Mouse (Mus musculus) retina, adult 2 months (tissue): ENCODE data around the gene Vmac.

ENCODE experiments used
- DNase-seq: peaks from one replicate; pipeline ENCODE4 v3.0.0-alpha.2; 2012; ENCODE audit warnings: low read depth, low spot score

Gene Vmac

GRCm38 (mm10) chr17:56740118-56740787, 22.4 kb upstream of the Vmac start:
- no peak for DNase-seq

- no peak for DNase-seq
Observed at GRCm38 (mm10) chr17:56738221-56738620, 20.4 kb upstream of the Vmac start.

- DNase-seq: no peak
Observed at GRCm38 (mm10) chr17:56736534-56736933, 18.7 kb upstream of the Vmac start.

- DNase-seq: no peak
Observed at GRCm38 (mm10) chr17:56729656-56730055, 11.8 kb upstream of the Vmac start.

- DNase-seq: no peak
Observed at GRCm38 (mm10) chr17:56729151-56729550, 11.3 kb upstream of the Vmac start.

- DNase-seq: no peak
Observed at GRCm38 (mm10) chr17:56728117-56728516, 10.3 kb upstream of the Vmac start.

- no peak for DNase-seq
Observed at GRCm38 (mm10) chr17:56727659-56728058, 9.8 kb upstream of the Vmac start.

- no peak for DNase-seq
Observed at GRCm38 (mm10) chr17:56727029-56727649, 9.3 kb upstream of the Vmac start.

GRCm38 (mm10) chr17:56723419-56724161, 5.8 kb upstream of the Vmac start:
- no peak for DNase-seq

- DNase-seq: no peak
Observed at GRCm38 (mm10) chr17:56722441-56722840, 4.6 kb upstream of the Vmac start.

- DNase-seq: peak; percentile 99
Observed at GRCm38 (mm10) chr17:56716655-56717362, 1.0 kb downstream of the Vmac start.

- no peak for DNase-seq
Observed at GRCm38 (mm10) chr17:56715914-56716654, 1.7 kb downstream of the Vmac start.

- no peak for DNase-seq
Observed at GRCm38 (mm10) chr17:56715360-56715759, 2.5 kb downstream of the Vmac start.

GRCm38 (mm10) chr17:56709708-56710107, 8.1 kb downstream of the Vmac start:
- DNase-seq: no peak

- no peak for DNase-seq
Observed at GRCm38 (mm10) chr17:56708692-56709091, 9.1 kb downstream of the Vmac start.

- DNase-seq: no peak
Observed at GRCm38 (mm10) chr17:56706515-56706914, 11.3 kb downstream of the Vmac start.

GRCm38 (mm10) chr17:56703038-56703437, 14.8 kb downstream of the Vmac start:
- DNase-seq: no peak

GRCm38 (mm10) chr17:56700451-56700850, 17.4 kb downstream of the Vmac start:
- DNase-seq: no peak

GRCm38 (mm10) chr17:56693851-56694310, 23.9 kb downstream of the Vmac start:
- DNase-seq: no peak

- no peak for DNase-seq
Observed at GRCm38 (mm10) chr17:56693395-56693794, 24.4 kb downstream of the Vmac start.

- no peak for DNase-seq
Observed at GRCm38 (mm10) chr17:56688689-56689088, 29.1 kb downstream of the Vmac start.
